Mouse (Mus musculus) heart, embryonic 11.5 days (tissue): ENCODE measurements at regions not wholly inside any gene's neighbourhood (a gene's known extent, or its start where the extent isn't known, plus 50 kb on each side); places are given as distances from the start of the nearest gene placed in this dataset.

ENCODE experiments used
- ATAC-seq: fragments of 200-750 bp; cut with Nextera tagmentation; replicated peaks from 2 replicates; pipeline ENCODE4 v1.8.0; 2017; ENCODE audit warnings: moderate library complexity; ENCODE audit not compliant: insufficient number of reproducible peaks, low FRiP score, low TSS enrichment
- H3K27ac ChIP-seq: fragments of 300-500 bp; sonication (generic); 2 replicates; pipeline ENCODE4 v1.5.1; 2014; ENCODE audit warnings: mild to moderate bottlenecking, low read depth, low read length
- H3K27me3 ChIP-seq: fragments of 300-500 bp; sonication (generic); 2 replicates; pipeline ENCODE4 v1.6.1; 2014; ENCODE audit warnings: mild to moderate bottlenecking, low read length, mixed read lengths; ENCODE audit not compliant: control insufficient read depth, insufficient read depth
- H3K36me3 ChIP-seq: fragments of 300-500 bp; sonication (generic); 2 replicates; pipeline ENCODE4 v1.6.1; 2014; ENCODE audit warnings: mild to moderate bottlenecking, low read length, moderate library complexity, mixed read lengths; ENCODE audit not compliant: control insufficient read depth, insufficient read depth
- H3K4me1 ChIP-seq: fragments of 300-500 bp; sonication (generic); 2 replicates; pipeline ENCODE4 v1.6.1; 2014; ENCODE audit warnings: low read length; ENCODE audit not compliant: control insufficient read depth, insufficient read depth
- H3K4me2 ChIP-seq: fragments of 300-500 bp; sonication (generic); 2 replicates; pipeline ENCODE4 v1.6.1; 2014; ENCODE audit warnings: mild to moderate bottlenecking, moderate library complexity
- H3K4me3 ChIP-seq: fragments of 300-500 bp; sonication (generic); 2 replicates; pipeline ENCODE4 v1.5.1; 2014; ENCODE audit warnings: low read depth, low read length
- H3K9ac ChIP-seq: fragments of 300-500 bp; sonication (generic); 2 replicates; pipeline ENCODE4 v1.6.1; 2014; ENCODE audit warnings: mild to moderate bottlenecking, low read depth, low read length, moderate library complexity
- H3K9me3 ChIP-seq: fragments of 300-500 bp; sonication (generic); replicated peaks from 2 replicates; pipeline ENCODE4 v1.6.1; 2016; ENCODE audit warnings: low read length; ENCODE audit not compliant: control insufficient read depth
- WGBS: fragments of 180-500 bp; shearing (Covaris S2); extraction: QIAGEN DNeasy Blood & Tissue Kit; methylation state at CpG from one replicate; pipeline ENCODE4 v1.1.7; 2014; ENCODE audit not compliant: insufficient replicate concordance; 5-methylcytosine and 5-hydroxymethylcytosine counted together

DNA sequence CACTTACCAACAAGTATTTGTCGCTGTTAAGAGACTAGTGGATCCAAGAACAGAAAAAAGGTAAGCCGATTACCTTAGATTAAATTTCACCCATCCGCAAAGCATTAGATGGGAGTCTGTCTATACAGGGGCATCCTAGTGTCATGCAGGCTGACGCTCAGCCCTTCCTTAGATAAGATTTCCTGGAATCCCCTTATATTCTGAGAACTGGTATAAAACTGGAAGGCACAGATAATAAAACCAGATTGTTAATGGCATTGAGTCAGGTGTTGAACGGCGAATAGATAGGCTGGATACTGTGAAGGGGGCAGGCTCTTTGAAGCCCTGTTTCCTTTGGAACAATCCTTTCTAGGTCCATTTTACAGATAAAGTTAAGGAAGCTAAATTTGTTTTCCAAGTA is 74.1 kb upstream of the Hnrnpk start:
- ATAC-seq, result no peak
- 83% methylated on average over 6 of the region's 6 CpGs for WGBS
- H3K4me2 ChIP-seq, result no peak overlapping the region

GRCm38 (mm10) chr13:58476033-58476830 is 73.1 kb upstream of the Hnrnpk start:
- no peaks in the 10 kb centered on the region for H3K9me3 ChIP-seq
- no peak overlapping the region; the same call in 1 of the 2 replicates for H3K4me2 ChIP-seq
- 48% methylated on average over 8 of the region's 9 CpGs for WGBS
- H3K4me3 ChIP-seq, result no peak overlapping the region
- ATAC-seq, result peak; percentile 50
- H3K36me3 ChIP-seq, result no peaks in the 10 kb centered on the region
- H3K9ac ChIP-seq, result no peak overlapping the region
- peak overlapping the region; percentile 61 for H3K27ac ChIP-seq
- H3K27me3 ChIP-seq, result peaks cover 4% of the 10 kb centered on the region
- peaks cover 3% of the 10 kb centered on the region; the same call in 1 of the 2 replicates for H3K4me1 ChIP-seq

More for the DNA sequence above, 74.1 kb upstream of the Hnrnpk start:
- no peak overlapping the region for H3K4me3 ChIP-seq
- H3K9ac ChIP-seq, result no peak overlapping the region
- H3K4me1 ChIP-seq, result peaks cover 3% of the 10 kb centered on the region; the same call in 1 of the 2 replicates
- no peaks in the 10 kb centered on the region for H3K36me3 ChIP-seq
- H3K27ac ChIP-seq, result no peak overlapping the region; the same call in 1 of the 2 replicates
- peaks cover 4% of the 10 kb centered on the region for H3K27me3 ChIP-seq
- no peaks in the 10 kb centered on the region for H3K9me3 ChIP-seq

GRCm38 (mm10) chr13:58475495-58475894 is 72.4 kb upstream of the Hnrnpk start:
- WGBS, result 46% methylated on average over 6 of the region's 6 CpGs
- Histone ChIP-seq H3K27ac (peak overlapping the region; percentile 61), H3K4me3 (no peak overlapping the region), H3K4me2 (no peak overlapping the region), H3K9me3 (no peaks in the 10 kb centered on the region), H3K36me3 (no peaks in the 10 kb centered on the region), H3K4me1 (0 out of 2 replicates have a peak, but pooled peaks cover 3% of the 10 kb centered on the region), H3K9ac (no peak overlapping the region), H3K27me3 (peaks cover 4% of the 10 kb centered on the region)
- ATAC-seq, result peak; percentile 87

DNA sequence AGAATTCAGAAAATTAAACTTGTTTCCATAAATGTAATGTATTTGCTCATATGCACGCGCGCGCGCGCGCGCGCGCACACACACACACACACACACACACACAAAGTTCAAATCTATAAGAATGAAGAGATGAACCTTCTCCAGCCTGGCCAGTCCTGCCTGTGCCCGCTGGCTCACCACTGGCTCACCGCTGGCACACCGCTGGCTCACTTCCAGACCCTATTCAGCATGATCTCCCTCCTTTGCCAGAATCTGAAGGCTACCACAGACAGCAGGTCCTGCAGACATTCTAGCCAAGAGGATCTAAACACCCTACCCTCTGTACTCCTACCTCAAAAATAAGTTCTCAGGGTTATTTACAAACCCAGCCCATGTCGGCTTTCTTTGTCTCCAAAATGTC is 69.3 kb upstream of the Hnrnpk start:
- ATAC-seq, result no peak
- Histone ChIP-seq H3K27ac (no peak overlapping the region), H3K4me1 (no peaks in the 10 kb centered on the region), H3K36me3 (no peaks in the 10 kb centered on the region), H3K4me2 (no peak overlapping the region), H3K9ac (no peak overlapping the region), H3K4me3 (no peak overlapping the region), H3K27me3 (peaks cover 4% of the 10 kb centered on the region), H3K9me3 (no peaks in the 10 kb centered on the region)
- WGBS, result 71% methylated on average over 14 of the region's 14 CpGs

DNA sequence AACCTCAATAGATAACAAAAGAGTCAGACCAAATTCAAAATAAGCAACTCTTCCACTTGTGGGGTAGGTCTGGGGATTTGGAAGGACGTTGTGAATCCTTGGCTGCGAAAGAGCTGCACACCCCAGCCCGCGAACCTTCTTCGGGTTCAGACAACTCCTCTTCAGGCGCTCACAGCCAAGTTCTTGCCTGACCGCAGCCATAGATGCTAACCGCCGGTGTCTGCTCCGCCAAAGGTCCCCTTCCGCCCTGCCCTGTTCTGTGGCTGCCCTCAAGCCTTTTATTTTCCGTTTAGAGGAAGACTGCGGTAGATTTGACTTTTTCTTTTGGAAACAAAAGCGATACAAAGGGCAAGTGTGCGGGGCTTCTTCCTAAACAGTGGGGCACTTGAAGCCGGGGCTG is 68.6 kb upstream of the Hnrnpk start:
- Histone ChIP-seq H3K9ac (peak overlapping the region; percentile 35; the same call in 1 of the 2 replicates), H3K36me3 (no peaks in the 10 kb centered on the region), H3K4me3 (peak overlapping the region; percentile 35), H3K27ac (no peak overlapping the region), H3K27me3 (peaks cover 4% of the 10 kb centered on the region), H3K9me3 (no peaks in the 10 kb centered on the region), H3K4me2 (peak overlapping the region; percentile 63), H3K4me1 (no peaks in the 10 kb centered on the region)
- WGBS, result 13% methylated on average over 16 of the region's 16 CpGs
- no peak for ATAC-seq

DNA sequence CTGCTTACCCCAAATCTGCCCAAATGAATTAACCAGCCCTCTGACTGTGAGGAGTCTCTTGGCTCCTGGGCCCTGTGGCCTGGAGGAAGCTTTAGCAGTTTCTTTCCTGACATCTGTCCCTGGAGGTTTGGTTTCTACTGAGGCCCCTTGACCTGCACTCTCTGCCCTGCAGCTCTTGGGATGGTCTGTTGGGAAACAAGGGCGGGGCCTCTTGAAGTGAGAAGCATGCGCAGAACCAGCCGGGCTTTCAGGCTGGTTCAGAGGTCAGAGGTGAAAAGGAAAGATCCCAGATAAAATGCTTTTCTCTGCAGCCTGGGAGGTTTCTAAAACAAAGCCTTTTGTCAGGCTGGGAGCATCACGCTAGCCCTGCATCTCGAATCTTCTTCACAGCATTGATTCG is 66.6 kb upstream of the Hnrnpk start:
- H3K27me3 ChIP-seq, result peaks cover 4% of the 10 kb centered on the region
- no peak overlapping the region for H3K27ac ChIP-seq
- no peak overlapping the region for H3K9ac ChIP-seq
- ATAC-seq, result no peak
- H3K4me3 ChIP-seq, result no peak overlapping the region
- H3K4me1 ChIP-seq, result no peaks in the 10 kb centered on the region
- no peaks in the 10 kb centered on the region for H3K36me3 ChIP-seq
- 20% methylated on average over 6 of the region's 6 CpGs for WGBS
- H3K9me3 ChIP-seq, result no peaks in the 10 kb centered on the region
- H3K4me2 ChIP-seq, result no peak overlapping the region

DNA sequence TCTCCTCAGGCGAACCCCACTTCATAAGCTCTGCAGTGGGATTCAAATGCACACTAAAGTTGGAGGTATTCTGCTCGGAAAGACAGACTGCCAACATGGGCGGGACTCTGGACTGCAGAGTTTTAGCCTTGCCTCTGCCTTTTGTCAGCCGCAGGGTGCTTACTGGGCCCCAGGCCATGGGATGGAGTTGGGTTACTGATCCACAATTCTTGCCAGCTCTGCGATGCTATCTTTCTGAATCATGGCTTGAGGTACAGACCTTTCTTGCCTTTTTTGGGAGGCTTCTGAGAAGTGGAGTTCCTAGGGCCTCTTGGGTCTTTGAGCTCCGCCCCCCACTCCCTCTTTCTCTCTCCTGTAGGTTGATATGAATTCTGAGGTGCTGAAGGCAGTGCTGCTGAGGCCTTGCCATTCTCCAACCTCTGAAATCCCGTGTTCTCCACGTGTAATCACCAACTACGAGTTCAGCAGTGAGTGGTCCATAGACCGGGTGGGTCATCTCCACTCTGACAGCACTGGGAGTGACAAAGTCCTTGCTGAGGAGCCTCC is 64.0 kb upstream of the Hnrnpk start:
- ATAC-seq, result no peak
- Histone ChIP-seq H3K4me3 (no peak overlapping the region), H3K27ac (no peak overlapping the region), H3K4me2 (no peak overlapping the region), H3K9ac (no peak overlapping the region), H3K27me3 (no peaks in the 10 kb centered on the region; the same call in 1 of the 2 replicates), H3K4me1 (no peaks in the 10 kb centered on the region), H3K9me3 (no peaks in the 10 kb centered on the region), H3K36me3 (no peaks in the 10 kb centered on the region)
- WGBS, result 75% methylated on average over 10 of the region's 10 CpGs

DNA sequence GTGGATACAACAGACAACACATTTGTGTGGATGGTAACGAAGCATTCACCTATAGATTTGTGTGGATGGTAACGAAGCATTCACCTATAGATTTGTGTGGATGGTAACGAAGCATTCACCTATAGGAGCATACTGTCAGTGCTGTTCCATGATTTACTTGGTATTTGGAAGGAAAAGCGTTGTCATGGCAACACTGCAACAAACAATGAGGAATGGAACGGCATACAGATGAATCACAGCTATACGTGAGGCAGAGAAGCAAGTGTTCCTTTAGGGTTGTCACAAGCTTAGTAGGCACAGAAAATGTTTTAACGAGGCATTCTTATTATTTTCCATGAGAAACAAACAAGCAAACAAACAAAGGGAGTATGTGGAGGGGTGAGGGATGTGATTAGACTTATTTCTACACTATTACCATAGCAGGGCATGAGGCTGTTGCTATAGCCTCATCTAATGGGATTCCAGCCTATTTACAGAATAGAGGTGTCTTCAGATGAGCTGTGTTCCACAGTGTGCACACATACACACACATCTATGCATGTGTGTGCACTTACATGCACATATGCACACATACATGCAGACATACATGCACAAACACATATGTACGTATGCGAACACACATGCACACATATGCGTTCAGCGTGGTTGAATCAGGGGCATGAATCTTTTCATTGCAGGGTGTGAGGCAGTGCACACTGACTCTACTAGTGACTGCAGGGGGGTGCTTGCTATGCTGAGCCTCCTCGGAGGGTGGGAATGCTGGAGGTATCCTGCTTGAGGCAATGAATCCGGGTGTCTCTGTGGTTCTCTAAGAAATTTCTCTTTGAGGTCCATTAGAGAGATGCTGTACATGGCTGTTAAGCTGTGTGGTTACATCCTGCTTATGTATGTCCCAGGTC is 62.3 kb upstream of the Hnrnpk start:
- no peak overlapping the region for H3K4me3 ChIP-seq
- no peak overlapping the region for H3K4me2 ChIP-seq
- H3K27me3 ChIP-seq, result no peaks in the 10 kb centered on the region
- H3K27ac ChIP-seq, result no peak overlapping the region
- ATAC-seq, result no peak
- 74% methylated on average over 13 of the region's 13 CpGs for WGBS
- H3K4me1 ChIP-seq, result no peaks in the 10 kb centered on the region
- H3K36me3 ChIP-seq, result no peaks in the 10 kb centered on the region
- no peak overlapping the region for H3K9ac ChIP-seq
- no peaks in the 10 kb centered on the region for H3K9me3 ChIP-seq
